Mouse (Mus musculus): Measurements from ENCODE around the gene Fer.
"Not testable (repeated sequence)": the region's sequence is repeated elsewhere in the genome, so short reads cannot be mapped to it uniquely, and the experiment has no call there.

Fer gene

DNA sequence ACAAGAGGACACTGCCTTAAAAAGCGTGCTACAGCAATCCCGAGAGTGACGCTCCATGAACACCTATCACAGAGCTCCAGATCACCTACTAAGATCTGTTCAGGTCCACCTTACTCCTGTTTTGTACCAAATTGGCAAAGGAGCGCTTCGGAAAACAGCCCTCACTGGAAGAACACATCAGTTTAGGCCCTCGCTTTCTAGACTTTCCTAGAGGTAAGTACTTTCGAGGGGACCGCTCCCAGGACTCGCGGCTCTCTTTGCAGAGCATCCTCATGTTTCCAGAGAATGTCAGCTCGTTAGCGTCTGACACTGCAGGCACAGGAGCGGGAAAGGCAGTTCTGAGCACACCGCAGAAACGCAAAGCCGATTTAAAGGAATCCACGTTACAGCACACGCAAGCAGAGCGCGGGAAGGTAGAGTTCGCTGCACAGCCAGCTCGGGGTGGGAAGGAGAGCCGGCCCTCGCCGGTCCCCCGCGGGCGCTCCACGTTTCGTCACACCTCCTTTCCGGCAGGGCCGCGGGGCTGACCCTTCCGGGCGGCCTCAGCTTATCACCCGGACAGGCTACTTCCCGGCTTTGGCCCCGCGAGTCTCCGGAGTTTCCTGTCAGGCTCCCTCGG is at the start of gene Fer:
Gene Fer, plus strand, starts transcription at position 51 of the 619 bp plus-strand sequence.
- DNase-seq (ENCODE audit: low spot score), result peak; percentile 32

DNA sequence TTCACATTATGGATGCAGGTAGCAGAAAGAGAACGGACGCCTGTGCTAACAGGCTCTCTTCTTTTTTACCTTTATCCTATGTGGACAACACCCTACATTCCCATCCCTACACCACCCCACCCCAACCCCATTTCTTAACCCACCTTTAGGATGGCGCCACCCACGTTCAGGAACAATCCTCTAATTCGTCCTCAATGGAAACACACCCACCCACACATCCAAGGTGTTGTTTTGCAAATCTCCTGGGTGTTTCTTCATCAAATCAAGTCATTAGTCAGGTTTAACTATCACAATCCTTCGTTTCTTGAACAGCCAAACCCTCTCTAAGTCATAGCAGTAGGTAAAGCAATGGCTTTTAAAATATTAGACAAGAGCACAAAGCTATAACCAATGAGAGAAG is 49.3 kb upstream of the Fer start:
- no peak for DNase-seq (ENCODE audit: low spot score)

DNA sequence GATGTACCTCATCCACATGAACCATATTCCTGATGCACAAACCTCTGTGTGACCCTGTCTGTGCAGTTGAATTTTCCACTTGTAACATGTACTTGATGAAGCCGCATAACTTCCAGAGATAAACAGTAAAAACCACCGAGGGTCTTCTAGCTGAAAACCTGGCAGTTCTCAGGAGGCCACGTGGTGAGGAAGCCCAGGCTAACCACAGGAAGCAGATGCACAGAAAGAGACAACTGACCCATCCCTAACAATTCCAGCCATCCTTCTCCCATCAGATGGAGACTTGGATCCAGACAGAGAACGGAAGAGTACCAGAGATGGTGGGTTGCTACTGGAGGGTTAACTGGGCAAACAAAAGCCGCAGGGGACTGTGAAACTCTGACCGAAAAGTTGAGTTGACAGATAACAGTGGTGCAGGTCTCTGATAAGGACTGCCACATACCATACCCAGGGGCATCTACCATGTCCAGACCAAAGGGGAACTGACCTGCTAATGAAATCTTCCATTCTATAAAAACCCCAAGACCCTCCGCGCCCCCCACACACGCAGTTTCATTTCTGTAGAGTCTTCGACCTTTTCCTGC is 44.3 kb upstream of the Fer start:
- DNase-seq (ENCODE audit: low spot score), result no peak

DNA sequence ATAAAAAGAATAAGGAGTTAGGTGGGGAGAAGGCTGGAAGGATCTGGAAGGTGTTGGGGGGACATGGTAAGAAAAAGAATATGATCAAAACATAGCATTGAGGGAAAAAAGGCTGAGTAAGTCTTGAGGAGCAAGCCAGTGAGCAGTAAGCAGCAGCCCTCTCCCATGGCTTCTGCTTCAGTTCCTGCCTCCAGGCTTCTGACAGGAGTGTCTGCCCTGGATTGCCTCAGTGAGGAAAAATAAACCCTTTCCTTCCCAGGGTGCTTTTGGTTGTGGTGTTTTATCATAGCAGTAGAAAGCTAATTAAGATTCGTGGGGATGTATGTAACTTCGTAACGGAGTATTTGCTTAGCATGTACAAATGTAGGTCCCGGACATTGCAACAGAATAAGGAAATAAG is 38.7 kb upstream of the Fer start:
- DNase-seq (ENCODE audit: low spot score), result no peak

DNA sequence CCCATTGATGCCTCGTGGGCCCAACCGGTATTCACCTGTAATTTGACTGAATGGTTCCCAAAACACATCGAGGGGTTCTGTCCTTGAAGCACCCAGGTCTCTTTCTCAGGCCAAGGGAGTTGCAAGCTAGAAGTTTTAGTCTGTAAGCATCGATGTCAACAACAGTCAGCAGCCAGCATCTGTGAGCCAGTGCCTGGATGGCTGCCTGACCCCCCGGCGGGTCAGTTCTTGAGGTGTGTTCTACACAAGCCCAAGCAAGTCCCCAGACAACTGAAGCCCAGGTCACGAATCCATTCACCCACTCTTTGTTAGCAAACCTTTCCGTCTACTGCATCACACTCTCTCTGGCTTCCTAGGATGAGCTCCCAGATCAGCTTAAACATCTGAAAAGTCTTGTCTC is 36.7 kb upstream of the Fer start:
- DNase-seq (ENCODE audit: low spot score), result no peak

DNA sequence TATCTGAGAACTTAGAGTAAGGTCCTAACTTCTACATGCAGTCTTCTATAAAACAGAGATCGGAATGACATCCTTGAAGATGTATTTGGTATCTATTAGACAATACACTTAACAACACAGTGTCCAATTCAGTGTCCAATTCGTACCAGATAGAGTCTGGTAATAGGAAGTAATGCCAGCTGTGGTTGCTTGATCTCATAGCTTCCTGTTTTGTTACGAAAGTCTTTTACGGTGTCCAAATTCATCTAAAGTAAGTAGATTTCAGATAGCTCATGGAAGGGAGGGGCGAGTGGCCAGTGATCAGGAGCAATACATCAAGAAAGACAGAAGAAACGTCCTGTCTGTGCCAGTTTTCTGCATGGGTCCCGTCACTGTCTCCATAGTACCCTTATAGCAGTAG is 36.1 kb upstream of the Fer start:
- DNase-seq (ENCODE audit: low spot score), result no peak

DNA sequence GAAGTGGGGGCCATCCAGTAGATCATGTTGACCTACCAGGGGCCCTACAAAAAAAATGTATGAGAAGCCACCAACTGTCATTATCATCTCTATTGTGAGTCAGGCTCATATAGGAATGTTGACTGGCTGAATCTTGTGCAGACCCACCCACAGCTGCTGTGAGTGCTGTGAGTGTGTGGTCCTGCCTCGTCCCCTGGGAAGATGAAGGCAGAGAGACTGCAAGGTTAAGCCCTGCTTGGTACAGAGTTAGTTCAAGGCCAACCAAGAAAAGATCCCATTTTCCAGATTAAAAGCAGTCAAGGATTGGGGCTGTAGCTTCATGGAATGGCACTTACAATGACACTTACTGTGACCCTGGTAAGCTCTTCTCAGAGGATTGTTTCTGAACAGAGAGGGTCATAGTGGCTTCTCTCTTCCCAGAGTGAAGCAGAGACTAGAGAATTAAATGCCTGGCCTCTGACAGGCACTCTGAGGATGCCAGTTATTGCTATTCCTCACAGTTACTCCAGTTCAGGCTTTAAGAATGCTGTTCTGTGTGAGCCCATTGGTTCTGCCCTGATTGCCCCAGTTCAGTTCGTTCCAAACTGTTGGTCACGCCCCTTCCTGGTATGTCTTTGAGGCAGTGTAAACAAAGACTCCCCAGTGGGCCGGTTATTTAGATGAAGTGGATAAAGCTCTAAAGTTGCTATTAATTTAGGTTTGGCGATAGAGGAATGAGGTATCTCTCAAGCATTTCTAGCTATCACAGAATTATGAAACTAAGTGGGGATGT is 34.1 kb upstream of the Fer start:
- no peak for DNase-seq (ENCODE audit: low spot score)

DNA sequence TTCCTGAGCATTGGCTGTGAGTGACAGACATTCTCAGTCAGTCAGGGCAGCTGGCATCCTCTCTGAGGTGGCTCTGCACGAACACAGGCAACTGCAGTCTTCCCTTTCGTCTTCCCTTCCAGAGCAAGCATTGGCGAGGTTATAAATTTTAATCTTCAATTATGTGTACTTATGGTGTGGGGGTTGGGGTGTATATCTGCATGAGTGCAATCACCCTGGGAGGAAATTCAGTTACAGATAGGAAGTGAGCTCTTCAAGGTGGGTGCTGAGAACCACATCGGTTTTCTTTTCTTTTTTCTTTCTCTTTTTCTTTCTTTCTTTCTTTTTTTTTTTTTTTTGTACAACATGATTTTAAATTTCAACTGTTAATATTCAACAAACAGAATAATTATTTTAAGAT is 31.3 kb upstream of the Fer start:
- DNase-seq (ENCODE audit: low spot score), result no peak

DNA sequence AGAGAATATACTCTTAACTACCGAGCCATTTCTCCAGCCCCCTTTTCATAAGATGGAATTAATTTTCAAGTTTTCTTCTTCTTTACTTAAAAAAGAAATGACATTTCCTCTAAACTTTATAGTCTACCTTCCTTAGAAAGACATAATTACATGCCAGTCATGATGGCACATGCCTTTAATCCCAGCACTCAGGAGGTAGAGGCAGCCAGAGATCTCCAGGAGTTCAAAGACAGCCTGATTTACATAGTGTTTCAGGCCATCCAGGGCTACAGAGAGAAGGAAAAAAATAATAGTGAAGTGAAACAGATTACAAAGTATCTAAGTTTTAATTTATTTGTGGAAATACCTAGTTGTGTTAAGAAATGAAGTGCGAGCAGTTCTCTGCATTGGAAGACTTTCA is 26.6 kb upstream of the Fer start:
- no peak for DNase-seq (ENCODE audit: low spot score)

DNA sequence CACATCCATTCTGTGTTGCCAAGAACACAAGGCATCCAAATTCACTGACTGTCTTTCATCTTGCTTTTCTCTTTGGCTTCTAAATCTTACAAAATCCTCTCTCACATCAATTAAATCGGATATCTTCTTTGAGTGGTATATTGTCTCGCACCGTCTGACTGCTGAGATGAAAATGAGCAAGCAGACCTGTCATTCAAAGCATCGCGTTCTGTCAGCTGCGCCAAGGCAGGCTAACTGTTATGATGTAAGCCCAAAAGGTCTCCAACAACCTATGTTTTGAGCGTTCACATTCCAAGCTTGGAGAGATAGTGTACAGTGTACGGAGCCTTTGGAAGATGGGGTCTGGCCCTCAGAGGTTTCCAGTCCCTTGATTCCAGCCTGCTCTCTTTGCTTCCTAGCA is 26.2 kb upstream of the Fer start:
- no peak for DNase-seq (ENCODE audit: low spot score)

DNA sequence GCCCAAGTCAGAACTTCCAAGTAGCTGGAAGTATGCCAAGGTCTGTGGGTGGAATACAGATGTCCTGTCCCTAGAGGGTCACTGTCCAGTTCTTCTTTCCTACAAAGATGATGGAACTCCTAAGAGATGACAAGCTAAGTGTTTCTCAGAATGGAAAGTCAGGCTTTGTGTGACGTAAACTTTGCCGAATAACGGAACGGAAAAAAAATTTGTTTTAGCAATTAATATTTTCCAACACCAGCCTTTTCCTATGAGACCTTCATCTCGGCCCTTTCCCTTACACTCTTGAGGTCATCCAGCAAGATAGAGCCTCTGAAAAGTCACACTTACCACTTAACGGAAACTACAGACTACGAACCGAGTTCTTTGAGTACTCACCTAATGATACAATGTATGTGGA is 24.7 kb upstream of the Fer start:
- DNase-seq (ENCODE audit: low spot score), result no peak

DNA sequence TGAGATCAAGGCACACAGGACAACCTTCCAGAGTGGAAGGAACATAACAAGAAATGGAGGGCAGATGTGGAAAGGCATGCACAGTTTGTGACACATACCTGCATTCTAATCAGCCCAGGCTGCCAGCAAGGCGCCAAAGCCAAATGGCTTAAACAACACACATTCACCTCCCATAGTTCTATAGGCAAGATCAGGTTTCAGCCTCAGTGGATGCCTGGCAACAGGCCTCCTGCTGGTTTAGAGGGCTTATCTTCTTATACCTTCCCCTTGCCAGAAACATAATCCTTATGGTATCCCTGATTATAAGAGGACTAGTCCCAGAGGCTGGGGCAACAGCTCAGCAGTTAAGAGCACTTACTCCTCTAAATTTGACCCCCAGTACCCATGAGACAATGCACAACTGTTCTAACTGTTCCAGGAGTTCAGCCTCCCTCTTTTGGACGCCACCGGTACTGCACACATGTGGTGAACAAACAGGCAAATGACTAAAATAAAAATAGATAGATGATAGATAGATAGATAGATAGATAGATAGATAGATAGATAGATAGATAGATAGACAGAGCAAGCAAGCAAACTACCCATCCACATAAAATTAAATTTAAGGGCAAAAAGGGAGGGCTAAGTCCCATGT is 23.1 kb upstream of the Fer start:
- no peak for DNase-seq (ENCODE audit: low spot score)

DNA sequence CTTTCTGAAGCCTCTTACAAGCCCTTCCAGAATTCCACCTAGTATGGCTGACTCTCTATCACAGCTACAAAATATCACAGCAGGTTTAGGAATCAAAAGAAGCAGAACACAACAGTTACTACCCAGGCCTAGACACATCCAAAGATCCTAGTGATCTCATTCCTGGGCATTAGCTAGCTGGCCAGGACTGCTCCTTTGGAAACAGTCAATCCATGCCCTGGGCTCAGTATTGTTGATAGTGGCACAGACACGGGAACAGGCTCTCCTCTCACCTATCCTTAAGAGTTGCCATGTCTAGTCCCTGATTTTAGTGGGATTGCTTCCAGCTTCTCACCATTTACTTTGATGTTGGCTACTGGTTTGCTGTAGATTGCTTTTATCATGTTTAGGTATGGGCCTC is 20.6 kb upstream of the Fer start:
- no peak for DNase-seq (ENCODE audit: low spot score)

DNA sequence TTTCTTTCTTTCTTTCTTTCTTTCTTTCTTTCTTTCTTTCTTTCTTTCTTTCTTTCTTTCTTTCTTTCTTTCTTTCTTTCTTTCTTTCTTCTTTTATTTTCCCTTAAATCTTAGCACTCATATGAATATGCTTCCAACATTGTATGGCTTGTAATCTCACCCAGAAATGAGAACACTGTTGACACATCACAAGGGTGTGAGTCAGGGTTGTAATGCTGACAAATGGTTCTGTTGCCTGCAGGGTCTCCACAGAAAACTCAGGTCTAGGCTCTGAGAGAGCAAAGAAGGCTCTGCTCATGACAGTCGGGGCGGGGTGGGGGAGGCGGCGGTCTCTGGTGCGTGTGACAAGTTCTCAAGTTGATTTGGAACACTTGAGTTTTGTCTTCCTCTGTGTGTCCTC is 17.9 kb upstream of the Fer start:
- DNase-seq (ENCODE audit: low spot score), result no peak

DNA sequence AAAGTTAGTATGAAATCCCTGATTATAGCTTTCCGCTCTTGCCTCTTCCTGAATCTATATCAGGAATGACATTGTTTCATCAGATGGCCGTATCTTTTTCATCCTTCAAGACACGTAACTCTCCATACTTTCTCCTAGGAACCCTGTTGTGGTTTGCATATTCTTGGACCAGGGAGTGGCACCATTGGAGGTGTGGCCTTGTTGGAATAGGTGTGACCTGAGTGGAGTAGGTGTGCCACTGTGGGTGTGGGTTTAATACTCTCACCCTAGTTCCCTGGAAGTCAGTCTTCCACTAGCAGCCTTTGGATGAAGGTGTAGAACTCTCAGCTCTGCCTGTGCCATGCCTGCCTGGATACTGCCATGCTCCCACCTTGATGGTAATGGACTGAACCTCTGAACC is 17.1 kb upstream of the Fer start:
- DNase-seq (ENCODE audit: low spot score), result not testable (repeated sequence)

DNA sequence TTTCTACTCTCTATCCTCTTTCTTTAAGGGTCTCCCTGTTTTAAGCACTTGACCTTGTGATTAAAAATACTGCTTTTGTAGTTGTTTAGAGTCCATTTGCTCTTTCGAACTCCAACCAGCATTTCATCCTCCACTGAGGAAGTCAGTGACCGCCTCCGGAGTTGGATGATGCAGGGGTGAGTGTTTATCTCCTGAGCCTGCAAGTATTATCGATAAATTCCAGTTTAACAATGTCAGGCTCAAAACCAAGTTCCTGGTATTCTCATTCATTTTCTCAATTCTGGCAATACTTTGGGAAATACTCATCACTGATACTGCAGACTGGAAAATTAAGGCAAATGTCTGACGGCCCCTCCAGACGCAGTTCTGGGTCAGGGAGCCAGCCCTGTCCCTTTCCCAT is 13.7 kb upstream of the Fer start:
- no peak for DNase-seq (ENCODE audit: low spot score)

DNA sequence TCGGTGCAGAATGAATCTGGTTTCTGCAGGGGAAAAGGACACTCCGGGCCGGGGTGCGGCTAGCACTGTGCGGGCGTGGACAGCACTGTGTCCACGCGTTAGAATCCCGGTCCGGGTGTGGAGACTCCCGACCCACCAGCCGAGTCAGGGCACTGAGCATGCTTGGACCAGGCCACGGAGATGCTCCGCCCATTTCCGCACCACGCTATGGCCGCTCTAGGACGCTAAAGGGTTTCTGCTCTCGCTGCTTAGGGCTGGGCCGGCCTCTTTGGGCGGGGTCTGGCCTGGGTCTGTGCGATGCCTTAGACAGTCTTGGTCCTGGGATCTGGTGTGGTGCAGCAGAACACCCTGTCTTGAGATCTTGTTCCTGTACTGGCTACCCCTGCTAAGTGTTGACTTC is 13.3 kb upstream of the Fer start:
- peak; percentile 64 for DNase-seq (ENCODE audit: low spot score)

DNA sequence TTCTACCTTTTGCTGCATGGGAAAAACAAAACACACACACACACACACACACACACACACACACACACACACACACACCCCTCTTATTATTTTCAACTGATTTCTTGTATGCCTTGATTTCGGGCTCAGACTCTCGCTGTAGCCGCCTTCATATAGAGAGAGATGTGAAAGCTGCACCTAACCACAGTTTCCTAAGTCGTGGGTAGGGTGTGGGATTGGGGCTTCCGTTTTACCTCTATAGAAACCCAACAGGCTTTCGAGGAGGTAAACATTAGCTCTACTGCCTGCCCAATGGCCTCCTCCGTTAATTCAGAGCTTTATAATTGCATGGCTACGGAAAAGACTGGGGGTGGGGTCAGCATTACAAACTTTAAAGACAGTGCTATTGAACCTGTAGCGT is 12.8 kb upstream of the Fer start:
- DNase-seq (ENCODE audit: low spot score), result no peak

DNA sequence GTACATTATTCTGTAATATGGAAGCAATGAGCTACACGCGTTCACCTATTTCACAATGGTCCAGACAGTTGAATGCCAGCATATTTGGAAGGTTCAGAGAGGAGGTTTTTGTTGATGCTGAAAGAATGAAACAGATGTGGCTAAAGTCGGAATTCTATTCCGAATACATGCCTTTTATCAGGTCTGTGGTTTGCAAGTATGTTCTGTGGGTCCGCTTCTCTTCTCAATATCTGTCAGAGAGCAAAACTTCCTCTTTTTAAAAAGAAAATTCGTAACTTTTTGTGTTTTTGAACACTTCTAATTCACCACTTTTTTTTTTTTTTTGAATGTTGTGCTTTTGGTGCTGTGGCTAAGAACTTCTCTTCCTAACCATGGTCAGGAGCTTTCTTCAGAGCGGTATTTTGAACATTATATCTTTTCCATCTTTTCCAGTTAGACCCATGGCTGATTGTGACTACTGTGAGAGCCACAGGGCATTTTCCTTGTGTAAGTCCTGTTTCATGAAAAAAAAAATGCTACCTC is 5.8 kb upstream of the Fer start:
- DNase-seq (ENCODE audit: low spot score), result no peak

DNA sequence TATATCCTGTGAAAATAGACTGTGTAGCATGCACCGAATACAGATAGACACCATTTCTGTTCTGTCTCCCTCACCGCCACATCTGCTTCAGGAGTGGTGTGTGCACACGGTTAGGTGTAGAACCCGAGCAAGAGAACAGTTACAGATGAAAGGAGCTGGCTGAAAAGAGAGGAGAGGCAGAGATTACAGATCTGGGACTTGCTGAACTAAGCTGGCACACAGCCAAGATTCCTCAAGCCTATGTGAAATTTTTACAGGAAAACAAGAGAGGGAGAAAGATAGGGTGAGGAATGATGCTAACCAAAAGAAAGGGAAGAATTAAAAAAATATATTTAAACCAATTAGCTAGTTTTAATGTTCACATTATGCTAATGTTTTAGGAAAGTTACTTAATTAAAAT is 1.9 kb upstream of the Fer start:
- no peak for DNase-seq (ENCODE audit: low spot score)

DNA sequence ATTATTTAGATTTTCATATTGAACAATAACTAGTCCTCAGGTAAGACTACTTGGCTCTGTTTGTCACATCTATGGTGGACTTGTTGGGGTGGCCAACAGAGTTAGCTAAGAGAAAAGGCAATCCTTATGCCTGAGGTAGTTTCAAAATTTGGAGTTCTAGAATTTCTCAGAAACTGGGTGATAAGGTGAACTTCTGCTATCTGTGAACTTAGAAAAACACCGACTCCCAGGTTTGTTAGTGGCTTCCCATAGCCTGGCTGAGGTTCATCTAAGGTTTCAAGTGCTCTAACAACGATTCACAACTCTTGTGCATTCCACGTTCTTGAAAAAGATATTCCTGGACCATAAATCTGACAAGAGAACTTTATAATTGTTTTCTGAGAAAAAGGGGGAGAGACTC is 463 bp upstream of the Fer start:
- no peak for DNase-seq (ENCODE audit: low spot score)

DNA sequence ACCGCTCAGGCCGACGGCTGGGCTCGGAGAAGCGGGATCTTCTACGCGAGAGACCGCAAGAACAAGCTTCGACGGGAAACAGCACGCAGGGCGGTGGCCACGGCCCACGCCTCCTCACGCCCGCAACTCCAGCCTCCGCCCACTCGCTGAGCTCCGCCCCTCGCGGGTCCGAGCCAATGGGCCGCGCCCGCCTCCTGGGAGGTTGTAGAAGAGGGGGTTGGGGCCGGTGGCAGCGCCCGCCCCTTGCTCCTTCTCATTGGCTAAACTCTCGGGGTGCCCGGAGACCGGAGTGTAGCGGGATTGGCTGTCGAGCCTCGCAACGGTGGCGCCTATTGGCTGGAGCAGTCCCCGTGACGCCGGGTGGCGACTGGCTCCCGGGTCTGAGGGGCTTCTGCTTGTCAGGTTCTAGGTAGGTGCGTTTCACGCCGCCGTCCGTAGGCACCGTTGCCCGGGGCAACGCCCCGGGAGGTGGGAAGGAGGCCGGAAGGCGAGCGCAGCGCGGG is 836 bp downstream of the Fer start, which contains the start of gene A930002H24Rik:
Gene A930002H24Rik, minus strand, starts transcription at position 145 of the 503 bp plus-strand sequence.
- DNase-seq (ENCODE audit: low spot score), result peak; percentile 97

DNA sequence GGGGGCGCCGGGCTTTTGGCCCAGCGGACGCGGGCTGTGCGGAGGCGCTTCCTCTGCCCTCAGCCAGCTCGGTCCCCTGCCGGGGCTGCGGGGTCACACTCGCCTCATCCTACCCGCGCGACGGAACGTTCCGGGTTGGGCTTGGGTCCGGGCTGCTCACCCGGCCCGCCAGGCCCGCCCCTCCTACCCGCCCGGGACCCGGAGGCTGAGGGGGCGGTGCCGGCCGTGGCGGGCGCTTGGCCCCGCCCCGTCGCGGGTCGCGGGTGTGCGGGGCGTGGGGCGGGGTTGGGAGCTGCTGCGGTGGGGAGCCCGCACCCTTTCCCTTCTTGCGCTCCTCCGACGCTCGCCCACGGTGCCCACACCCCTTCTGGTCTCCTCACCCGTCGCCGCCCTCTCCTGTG is 1.3 kb downstream of the Fer start:
- DNase-seq (ENCODE audit: low spot score), result no peak
